Mouse (Mus musculus) right cerebral cortex, adult 18-20 months (tissue): ENCODE measurements around the gene Gm44790.
"Not testable (repeated sequence)": the region's sequence is repeated elsewhere in the genome, so short reads cannot be mapped to it uniquely, and the experiment has no call there.

Experiments
- DNase-seq: peaks from one replicate; pipeline ENCODE4 v3.0.0; 2022; ENCODE audit warnings: mixed read lengths

Gm44790 gene

GRCm38 (mm10) chr6:86426358-86426757 is at the start of gene Gm44790:
TSS of gene Gm44790 (plus strand) at chr6:86426658.
- no peak for DNase-seq

GRCm38 (mm10) chr6:86378341-86378740 is 48.1 kb upstream of the Gm44790 start:
- DNase-seq, result no peak

GRCm38 (mm10) chr6:86380112-86380511 is 46.3 kb upstream of the Gm44790 start:
- not testable (repeated sequence) for DNase-seq

GRCm38 (mm10) chr6:86382551-86382950 is 43.9 kb upstream of the Gm44790 start:
- no peak for DNase-seq

- DNase-seq, result no peak
These were observed 43.1 kb upstream of the Gm44790 start for GRCm38 (mm10) chr6:86383370-86383769.

- DNase-seq, result no peak
These were observed 41.8 kb upstream of the Gm44790 start for GRCm38 (mm10) chr6:86384692-86385091.

GRCm38 (mm10) chr6:86385362-86386104 is 40.9 kb upstream of the Gm44790 start:
- DNase-seq, result no peak

- no peak for DNase-seq
These were observed 39.1 kb upstream of the Gm44790 start for GRCm38 (mm10) chr6:86387313-86387712.

GRCm38 (mm10) chr6:86388461-86388860 is 38.0 kb upstream of the Gm44790 start:
- no peak for DNase-seq

GRCm38 (mm10) chr6:86391326-86391725 is 35.1 kb upstream of the Gm44790 start:
- DNase-seq, result no peak

GRCm38 (mm10) chr6:86393187-86393586 is 33.3 kb upstream of the Gm44790 start:
- no peak for DNase-seq

GRCm38 (mm10) chr6:86394078-86394720 is 32.3 kb upstream of the Gm44790 start:
- no peak for DNase-seq

GRCm38 (mm10) chr6:86395021-86395420 is 31.4 kb upstream of the Gm44790 start:
- no peak for DNase-seq

GRCm38 (mm10) chr6:86395969-86396368 is 30.5 kb upstream of the Gm44790 start:
- DNase-seq, result no peak

- peak; percentile 89 for DNase-seq
These were observed 29.7 kb upstream of the Gm44790 start, which contains the start of gene Pcyox1 for GRCm38 (mm10) chr6:86396581-86397256. TSS of gene Pcyox1 (minus strand) at chr6:86397154.

- no peak for DNase-seq
These were observed 29.0 kb upstream of the Gm44790 start for GRCm38 (mm10) chr6:86397257-86397980.

GRCm38 (mm10) chr6:86398986-86399385 is 27.5 kb upstream of the Gm44790 start:
- no peak for DNase-seq

- no peak for DNase-seq
These were observed 26.5 kb upstream of the Gm44790 start for GRCm38 (mm10) chr6:86399995-86400394.

GRCm38 (mm10) chr6:86400972-86401371 is 25.5 kb upstream of the Gm44790 start:
- peak; percentile 65 for DNase-seq

- DNase-seq, result no peak
These were observed 23.5 kb upstream of the Gm44790 start for GRCm38 (mm10) chr6:86402681-86403607.

GRCm38 (mm10) chr6:86403728-86404099 is 22.7 kb upstream of the Gm44790 start:
- peak; percentile 88 for DNase-seq
